Mouse (Mus musculus) heart, postnatal 0 days (tissue): ENCODE data around the gene Klk13. TPM values are rescaled to one million over a fixed set of nuclear protein-coding genes. Genes with fewer than 3 reads are reported as not detected.
"Not testable (repeated sequence)": the region's sequence is repeated elsewhere in the genome, so short reads cannot be mapped to it uniquely, and the experiment has no call there.

Source experiments
- ATAC-seq: fragments of 200-750 bp; cut with Nextera tagmentation; 2 replicates; pipeline ENCODE4 v1.8.0; 2017; ENCODE audit warnings: low read depth, moderate number of reproducible peaks, moderate library complexity; ENCODE audit not compliant: insufficient read depth
- DNase-seq: peaks from one replicate; pipeline ENCODE4 v3.0.0-alpha.2; 2016; ENCODE audit warnings: low spot score
- H3K27ac ChIP-seq: fragments of 300-500 bp; sonication (generic); 2 replicates; pipeline ENCODE4 v1.5.1; 2014; ENCODE audit warnings: low read depth, mild to moderate bottlenecking
- H3K27me3 ChIP-seq: fragments of 300-500 bp; sonication (generic); 2 replicates; pipeline ENCODE4 v1.6.1; 2014; ENCODE audit warnings: low read length, mixed read lengths; ENCODE audit not compliant: control insufficient read depth, insufficient read depth
- H3K36me3 ChIP-seq: fragments of 300-500 bp; sonication (generic); replicated peaks from 2 replicates; pipeline ENCODE4 v1.6.1; 2014; ENCODE audit warnings: low read length, mixed read lengths; ENCODE audit not compliant: control insufficient read depth, insufficient read depth
- H3K4me1 ChIP-seq: fragments of 300-500 bp; sonication (generic); 2 replicates; pipeline ENCODE4 v1.6.1; 2014; ENCODE audit warnings: antibody characterized with exemption; ENCODE audit not compliant: control insufficient read depth, insufficient read depth
- H3K4me2 ChIP-seq: fragments of 300-500 bp; sonication (generic); 2 replicates; pipeline ENCODE4 v1.6.1; 2014; ENCODE audit warnings: low read depth, mild to moderate bottlenecking, low read length, moderate library complexity
- H3K4me3 ChIP-seq: fragments of 300-500 bp; sonication (generic); 2 replicates; pipeline ENCODE4 v1.5.1; 2014; ENCODE audit warnings: low read depth, low read length
- H3K9ac ChIP-seq: fragments of 300-500 bp; sonication (generic); replicated peaks from 2 replicates; pipeline ENCODE4 v1.6.1; 2014; ENCODE audit warnings: low read depth, low read length, mixed read lengths
- H3K9me3 ChIP-seq: fragments of 300-500 bp; sonication (generic); replicated peaks from 2 replicates; pipeline ENCODE4 v1.6.1; 2016; ENCODE audit warnings: low read length; ENCODE audit not compliant: control insufficient read depth
- CTCF ChIP-seq: IDR thresholded peaks from 2 replicates; pipeline ENCODE4 v1.5.1; 2016; ENCODE audit warnings: antibody characterized with exemption, control low read depth, low read depth
- EP300 ChIP-seq: IDR thresholded peaks from 2 replicates; pipeline ENCODE4 v1.6.1; 2016; ENCODE audit warnings: antibody characterized with exemption, low read depth
- WGBS: fragments of 180-500 bp; shearing (Covaris S2); extraction: QIAGEN DNeasy Blood & Tissue Kit; methylation state at CpG from one replicate; pipeline ENCODE4 v1.1.7; 2014; 5-methylcytosine and 5-hydroxymethylcytosine counted together
- polyA plus RNA-seq: library from polyadenylated mRNA; unstranded; fragments of >200 nt; fragmentation: Nextera tagmentation; extraction: Ambion mirVana; gene quantifications from 2 replicates; pipeline ENCODE4 v1.2.1, GENCODE M21; 2015
- total RNA-seq: library from RNA; depleted of rRNA; stranded (reverse); fragments of >200 nt; gene quantifications from 2 replicates; pipeline ENCODE4 v1.2.3, GENCODE M21; 2014; ENCODE audit warnings: low replicate concordance; rRNA removed

Klk13 gene
- total RNA-seq (not detected in 2 replicates), polyA plus RNA-seq (not detected in 2 replicates)

- DNase-seq (no peak), ATAC-seq (no peak)
- Histone ChIP-seq H3K9me3 (no peaks in the 10 kb centered on the region), H3K9ac (no peak within 1 kb of the TSS), H3K4me1 (no peaks in the 10 kb centered on the region), H3K4me2 (no peak within 1 kb of the TSS), H3K27me3 (0 out of 2 replicates have a peak, but pooled peaks cover 5% of the 10 kb centered on the region), H3K4me3 (no peak within 1 kb of the TSS), H3K36me3 (no peaks in the 10 kb centered on the region), H3K27ac (no peak within 1 kb of the TSS)
- TF ChIP-seq EP300 (no peak), CTCF (no peak)
- WGBS, result 47% methylated on average over 4 of the region's 4 CpGs
These were observed at the start of gene Klk13 for GRCm38 (mm10) chr7:43712267-43712666. Gene Klk13, plus strand, starts transcription at chr7:43712567.

DNA sequence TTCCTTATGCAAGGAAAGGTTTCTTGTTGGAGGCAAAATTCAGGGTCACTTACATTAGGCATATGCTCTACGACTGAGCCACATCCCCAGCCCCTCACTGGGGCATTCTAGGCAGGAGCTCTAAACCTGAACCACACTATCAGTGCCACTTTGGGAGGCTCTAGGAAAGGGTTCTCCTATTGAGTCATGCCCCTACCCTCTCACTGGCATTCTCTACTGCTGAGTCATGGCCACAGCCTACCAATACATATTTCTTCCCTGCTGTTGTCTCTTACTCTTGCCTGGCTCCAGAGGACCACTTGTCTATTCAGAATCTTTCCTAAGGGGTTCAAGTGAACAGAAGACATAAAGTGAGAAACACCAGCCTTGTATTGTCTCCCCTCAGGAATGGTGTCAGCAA is 49.6 kb upstream of the Klk13 start:
- Histone ChIP-seq H3K4me1 (no peaks in the 10 kb centered on the region), H3K4me3 (no peak overlapping the region), H3K9me3 (no peaks in the 10 kb centered on the region), H3K27ac (no peak overlapping the region), H3K9ac (no peak overlapping the region), H3K36me3 (no peaks in the 10 kb centered on the region), H3K4me2 (no peak overlapping the region), H3K27me3 (no peaks in the 10 kb centered on the region)
- DNase-seq (no peak), ATAC-seq (no peak)
- TF ChIP-seq EP300, result no peak
- no peak for TF ChIP-seq CTCF
- 59% methylated on average over 1 of the region's 1 CpGs for WGBS

DNA sequence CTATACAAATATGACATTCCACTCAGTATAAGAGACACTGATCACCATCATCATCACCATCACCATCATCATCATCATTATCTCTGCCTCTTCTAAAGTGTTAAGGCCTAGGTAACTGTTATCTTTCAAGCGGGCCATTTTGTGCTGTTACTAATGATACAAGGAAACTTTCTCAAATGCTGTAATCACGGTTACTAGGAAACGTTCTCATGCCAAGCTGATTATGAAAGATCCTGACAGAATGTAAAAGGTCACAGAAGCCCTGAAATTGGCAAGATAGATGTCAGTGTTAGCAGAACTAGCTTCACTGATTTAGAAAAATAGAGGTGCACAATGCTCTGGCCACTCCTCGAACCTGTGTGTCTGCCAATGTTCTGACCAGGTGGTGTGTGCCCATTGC is 45.1 kb upstream of the Klk13 start:
- not testable (repeated sequence) for H3K4me1 ChIP-seq, H3K9me3 ChIP-seq, H3K4me3 ChIP-seq, H3K27me3 ChIP-seq, H3K27ac ChIP-seq, DNase-seq, ATAC-seq, H3K36me3 ChIP-seq, H3K4me2 ChIP-seq, H3K9ac ChIP-seq
- WGBS, result 72% methylated on average over 4 of the region's 4 CpGs

DNA sequence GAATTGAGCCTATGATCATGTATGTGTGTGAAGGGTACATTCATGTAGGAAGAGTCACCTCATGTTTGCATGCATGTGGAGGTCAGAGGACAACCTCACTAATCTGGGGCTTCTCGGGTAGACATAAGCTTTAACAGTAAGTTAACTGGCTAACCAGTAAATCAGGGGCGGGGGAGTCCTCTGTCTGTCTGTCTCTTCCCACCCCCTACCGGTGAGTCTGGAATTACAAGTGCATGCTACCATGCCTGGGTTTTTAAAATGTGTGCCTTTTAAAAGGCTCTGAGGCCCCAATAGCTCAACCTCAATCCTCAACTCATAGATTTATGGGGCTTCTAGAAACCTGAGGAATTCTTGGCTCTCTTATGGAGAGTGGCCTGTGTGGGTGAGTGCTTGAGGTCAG is 43.8 kb upstream of the Klk13 start:
- peaks cover 9% of the 10 kb centered on the region for H3K4me1 ChIP-seq
- no peaks in the 10 kb centered on the region for H3K27me3 ChIP-seq
- no peak overlapping the region for H3K27ac ChIP-seq
- no peaks in the 10 kb centered on the region for H3K36me3 ChIP-seq
- 19% methylated on average over 3 of the region's 3 CpGs for WGBS
- H3K9ac ChIP-seq, result no peak overlapping the region
- DNase-seq, result no peak
- no peaks in the 10 kb centered on the region for H3K9me3 ChIP-seq
- ATAC-seq, result no peak
- TF ChIP-seq EP300, result no peak
- no peak for TF ChIP-seq CTCF
- H3K4me2 ChIP-seq, result no peak overlapping the region
- H3K4me3 ChIP-seq, result no peak overlapping the region

GRCm38 (mm10) chr7:43671064-43671808 is 41.1 kb upstream of the Klk13 start:
- DNase-seq (no peak), ATAC-seq (0 out of 2 replicates have a peak, but pooled peaks have one; percentile 2)
- H3K4me3 ChIP-seq, result peak overlapping the region; percentile 64
- TF ChIP-seq EP300, result no peak
- TF ChIP-seq CTCF, result no peak
- peaks cover 15% of the 10 kb centered on the region for H3K36me3 ChIP-seq
- H3K4me1 ChIP-seq, result peaks cover 9% of the 10 kb centered on the region
- H3K27me3 ChIP-seq, result no peaks in the 10 kb centered on the region
- no peaks in the 10 kb centered on the region for H3K9me3 ChIP-seq
- WGBS, result 66% methylated on average over 11 of the region's 11 CpGs
- H3K9ac ChIP-seq, result no peak overlapping the region
- peak overlapping the region; percentile 12; the same call in 1 of the 2 replicates for H3K27ac ChIP-seq
- peak overlapping the region; percentile 82; the same call in 1 of the 2 replicates for H3K4me2 ChIP-seq
